Mouse (Mus musculus): Measurements from ENCODE around the gene Tab3. TPM values are rescaled to one million over a fixed set of nuclear protein-coding genes. Genes with fewer than 3 reads are reported as not detected.

Tab3 gene
- polyA plus RNA-seq, 1 experiment, result 5.5 TPM

DNA sequence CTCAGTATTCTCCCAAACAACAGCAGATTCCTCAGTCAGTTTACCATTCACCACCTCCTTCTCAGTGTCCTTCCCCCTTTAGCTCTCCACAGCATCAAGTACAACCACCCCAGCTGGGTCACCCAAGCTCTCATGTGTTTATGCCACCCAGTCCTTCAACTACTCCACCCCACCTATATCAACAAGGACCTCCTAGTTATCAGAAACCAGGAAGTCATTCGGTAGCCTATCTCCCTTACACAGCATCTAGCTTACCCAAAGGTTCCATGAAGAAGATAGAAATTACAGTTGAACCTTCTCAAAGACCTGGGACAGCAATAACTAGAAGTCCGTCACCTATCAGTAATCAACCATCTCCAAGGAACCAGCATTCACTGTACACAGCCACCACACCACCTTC, 40.9 kb downstream of the Tab3 start:
- H3K4me3 ChIP-seq (ENCODE audit: insufficient read depth, low read length), result no peak overlapping the region
- TF ChIP-seq POLR2A (IDR thresholded peaks at IDR 0.05; ENCODE audit: borderline replicate concordance, low read depth, low read length) (no peak), CTCF (IDR thresholded peaks at IDR 0.05; ENCODE audit: low read depth, low read length) (no peak)
- no peak overlapping the region for H3K27ac ChIP-seq (ENCODE audit: insufficient read depth, low read depth, low read length)
- no peaks in the 10 kb centered on the region for H3K4me1 ChIP-seq (ENCODE audit: control insufficient read depth, insufficient read depth, low read length)

DNA sequence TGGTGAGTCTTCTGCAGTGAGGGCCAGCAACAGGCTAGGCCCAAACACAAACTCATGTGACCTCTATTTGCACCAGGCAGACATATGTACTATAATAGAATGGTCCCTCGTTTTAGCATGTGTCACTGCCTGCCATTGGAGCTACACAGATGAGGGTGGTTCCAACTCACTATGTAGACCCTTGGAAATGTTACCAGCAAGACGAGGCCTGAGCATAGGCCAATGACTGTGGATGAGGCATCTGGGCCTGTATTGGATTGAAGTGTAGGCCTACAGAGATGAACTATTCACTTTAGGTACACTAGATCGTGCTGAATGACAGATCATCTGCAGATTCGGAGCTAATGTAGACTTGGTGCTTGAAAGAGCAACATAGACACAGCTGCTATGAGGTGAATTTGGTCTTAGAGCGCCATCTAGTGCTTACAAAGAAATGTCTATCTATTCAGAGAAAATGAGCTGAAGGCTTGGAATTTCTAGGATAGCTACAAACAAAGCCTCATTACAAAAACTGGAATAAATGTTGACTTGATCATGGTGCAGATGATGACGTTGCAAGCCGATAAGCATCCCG, 72.5 kb downstream of the Tab3 start:
- Histone ChIP-seq H3K4me1 (ENCODE audit: control insufficient read depth, insufficient read depth, low read length) (no peaks in the 10 kb centered on the region), H3K27ac (ENCODE audit: insufficient read depth, low read depth, low read length) (no peak overlapping the region), H3K4me3 (ENCODE audit: insufficient read depth, low read length) (no peak overlapping the region)
- TF ChIP-seq POLR2A (IDR thresholded peaks at IDR 0.05; ENCODE audit: borderline replicate concordance, low read depth, low read length) (no peak), CTCF (IDR thresholded peaks at IDR 0.05; ENCODE audit: low read depth, low read length) (no peak)

DNA sequence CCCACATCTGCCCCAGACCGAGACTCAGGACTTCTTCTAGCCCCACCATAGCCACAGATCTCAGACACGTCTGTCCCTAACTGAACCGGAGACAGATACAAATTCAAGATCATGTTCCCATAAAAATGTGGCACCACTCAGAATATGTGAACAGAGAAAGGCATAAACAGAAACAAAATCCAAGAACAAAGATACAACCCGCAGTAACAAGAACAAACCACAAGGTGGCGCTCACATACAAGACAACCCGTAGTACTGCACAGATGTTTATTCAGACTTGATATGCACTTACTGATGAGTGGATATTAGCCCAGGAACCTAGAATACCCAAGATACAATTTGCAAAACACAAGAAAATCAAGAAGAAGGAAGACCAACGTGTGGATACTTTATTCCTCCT, 103.0 kb downstream of the Tab3 start:
- Histone ChIP-seq H3K4me3 (ENCODE audit: insufficient read depth, low read length) (no peak overlapping the region), H3K27ac (ENCODE audit: insufficient read depth, low read depth, low read length) (no peak overlapping the region), H3K4me1 (ENCODE audit: control insufficient read depth, insufficient read depth, low read length) (no peaks in the 10 kb centered on the region)
- TF ChIP-seq CTCF (IDR thresholded peaks at IDR 0.05; ENCODE audit: low read depth, low read length) (no peak), POLR2A (IDR thresholded peaks at IDR 0.05; ENCODE audit: borderline replicate concordance, low read depth, low read length) (no peak)

DNA sequence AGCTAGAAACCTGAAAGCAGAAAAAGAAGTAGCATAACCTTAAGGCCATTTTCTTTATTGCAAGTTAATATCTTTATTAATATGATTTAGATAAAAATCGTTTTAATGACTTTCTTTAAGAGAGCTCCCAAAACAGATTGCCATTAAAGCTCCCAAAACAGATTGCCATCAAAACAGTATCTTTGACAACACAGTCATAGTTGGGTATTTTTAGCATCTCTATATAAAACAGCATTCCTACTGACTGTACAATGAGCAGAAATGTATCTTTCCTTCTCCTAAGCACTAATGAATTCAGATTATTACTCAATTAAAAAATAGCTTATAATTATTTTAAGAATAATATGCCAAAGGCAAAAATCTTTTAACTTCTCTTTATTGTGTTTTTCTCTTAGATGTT, 108.3 kb downstream of the Tab3 start:
- no peak for TF ChIP-seq POLR2A (IDR thresholded peaks at IDR 0.05; ENCODE audit: borderline replicate concordance, low read depth, low read length)
- no peak for TF ChIP-seq CTCF (IDR thresholded peaks at IDR 0.05; ENCODE audit: low read depth, low read length)
- Histone ChIP-seq H3K4me1 (ENCODE audit: control insufficient read depth, insufficient read depth, low read length) (no peaks in the 10 kb centered on the region), H3K4me3 (ENCODE audit: insufficient read depth, low read length) (no peak overlapping the region), H3K27ac (ENCODE audit: insufficient read depth, low read depth, low read length) (no peak overlapping the region)

DNA sequence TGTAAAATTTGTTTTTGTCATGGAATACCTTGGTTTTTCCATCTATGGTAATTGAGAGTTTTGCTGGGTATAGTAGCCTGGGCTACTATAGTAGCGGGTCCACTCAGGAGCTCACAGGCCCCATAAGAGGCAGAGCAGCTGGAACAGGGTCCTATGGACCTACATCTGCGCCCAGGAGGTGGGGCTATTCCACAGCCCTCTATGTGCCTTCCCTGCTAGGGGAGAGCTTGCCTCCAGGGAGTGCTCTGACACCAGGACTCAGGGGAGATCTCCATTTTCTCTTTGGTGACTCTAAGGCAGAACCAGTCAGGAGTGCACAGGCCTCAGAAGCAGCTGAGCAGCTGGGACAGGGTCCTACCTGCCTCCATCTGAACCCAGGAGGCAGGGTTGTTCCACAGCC, 109.9 kb downstream of the Tab3 start:
- no peak overlapping the region for H3K27ac ChIP-seq (ENCODE audit: insufficient read depth, low read depth, low read length)
- TF ChIP-seq POLR2A (IDR thresholded peaks at IDR 0.05; ENCODE audit: borderline replicate concordance, low read depth, low read length) (no peak), CTCF (IDR thresholded peaks at IDR 0.05; ENCODE audit: low read depth, low read length) (no peak)
- H3K4me3 ChIP-seq (ENCODE audit: insufficient read depth, low read length), result no peak overlapping the region
- no peaks in the 10 kb centered on the region for H3K4me1 ChIP-seq (ENCODE audit: control insufficient read depth, insufficient read depth, low read length)

Other genes starting within 250 kb of the Tab3 start
- gene Gk, start 202.8 kb downstream of the Tab3 start, polyA plus RNA-seq (2012; ENCODE audit: insufficient read depth, insufficient read length, missing spikeins), result 9.6 and 11.5 TPM in 2 replicates

Measured in bone marrow macrophage, adult 2 months (primary cell).